Mouse (Mus musculus): ENCODE measurements around the gene Fnbp1.

Fnbp1 gene

DNA sequence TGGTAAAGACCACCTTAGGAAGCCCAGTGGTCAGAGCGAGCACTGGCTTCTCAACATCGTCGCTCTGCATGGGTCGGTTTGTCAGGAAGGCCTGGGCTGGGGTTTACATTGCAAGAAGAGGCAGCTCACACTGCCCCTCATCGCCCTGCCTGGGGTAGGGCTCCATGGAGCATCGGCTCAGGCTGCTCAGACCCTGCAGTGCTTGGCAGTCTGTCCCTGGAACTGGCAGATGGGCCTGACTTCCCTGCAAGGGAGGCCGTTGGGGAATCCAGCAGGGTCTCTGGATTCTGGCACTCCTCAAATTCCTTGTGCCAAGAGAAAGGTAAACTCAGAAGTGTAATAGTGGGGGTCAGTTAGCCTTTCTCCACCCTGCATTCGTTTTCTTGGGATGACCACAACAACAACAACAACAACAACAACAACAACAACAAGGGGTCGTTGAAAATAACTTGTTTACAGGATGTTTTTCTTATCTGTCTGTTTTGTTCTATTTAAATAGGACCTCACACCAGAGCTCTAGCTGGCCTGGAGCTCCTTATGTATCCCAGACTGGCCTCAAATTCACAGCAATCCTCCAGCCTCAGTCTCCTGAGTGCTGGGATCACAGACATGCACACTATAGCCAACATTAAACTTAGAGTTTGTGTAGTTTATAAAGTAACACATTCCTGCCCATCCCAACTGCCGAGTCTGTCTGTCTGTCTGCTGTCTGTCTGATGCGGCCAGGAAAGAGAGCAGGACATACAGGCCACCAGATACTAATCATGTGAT is 75.6 kb downstream of the Fnbp1 start:
- no peak for DNase-seq

- DNase-seq: no peak
These were observed 79.8 kb downstream of the Fnbp1 start for GRCm38 (mm10) chr2:31061868-31062628.

- DNase-seq: no peak
These were observed 80.7 kb downstream of the Fnbp1 start for GRCm38 (mm10) chr2:31060787-31061730.

GRCm38 (mm10) chr2:31060271-31060670 is 81.5 kb downstream of the Fnbp1 start:
- no peak for DNase-seq

DNA sequence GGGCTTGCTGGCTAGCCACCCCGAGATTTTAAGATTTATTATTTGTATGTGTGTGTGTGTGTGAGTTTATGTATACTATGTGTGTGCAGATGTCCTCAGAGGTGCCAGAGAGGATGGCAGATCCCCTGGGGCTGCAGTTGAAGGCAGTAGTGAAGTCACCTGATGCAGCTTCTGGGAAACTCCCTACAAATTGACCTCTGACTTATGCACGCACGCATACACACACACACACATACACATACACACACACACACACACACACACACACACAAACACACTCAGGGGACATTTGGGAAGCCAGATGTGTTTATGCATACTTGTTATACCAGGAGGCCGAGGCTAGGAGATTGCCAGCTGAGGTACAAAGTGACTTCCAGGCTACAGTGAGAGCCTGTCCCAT is 83.4 kb downstream of the Fnbp1 start:
- no peak for DNase-seq

- DNase-seq: no peak
These were observed 84.1 kb downstream of the Fnbp1 start for GRCm38 (mm10) chr2:31057549-31058177.

- DNase-seq: no peak
These were observed 85.7 kb downstream of the Fnbp1 start for GRCm38 (mm10) chr2:31056070-31056469.

DNA sequence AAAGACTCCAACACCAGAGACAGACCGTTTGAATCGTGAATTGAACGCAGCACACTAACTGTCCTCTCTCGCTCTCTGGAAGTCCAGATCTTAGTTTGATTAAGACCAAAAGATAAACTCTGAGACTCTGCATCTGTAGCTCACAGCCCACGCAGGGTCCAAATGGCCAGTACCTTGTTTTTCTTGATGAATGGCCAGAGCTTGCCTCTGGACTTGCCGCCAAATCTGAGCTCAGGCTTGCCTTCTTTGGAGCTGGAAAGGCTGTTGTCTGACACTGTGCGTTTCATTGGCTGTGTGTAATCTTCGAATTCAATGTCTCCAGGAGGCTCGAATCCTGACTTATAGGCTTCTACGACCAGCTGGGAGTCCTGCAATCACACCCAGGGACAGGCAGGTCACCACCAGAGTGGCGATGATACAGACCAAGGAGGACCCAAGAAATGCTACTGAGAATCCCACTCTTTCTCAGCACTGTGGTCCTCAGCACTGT is 87.9 kb downstream of the Fnbp1 start:
- DNase-seq: no peak

DNA sequence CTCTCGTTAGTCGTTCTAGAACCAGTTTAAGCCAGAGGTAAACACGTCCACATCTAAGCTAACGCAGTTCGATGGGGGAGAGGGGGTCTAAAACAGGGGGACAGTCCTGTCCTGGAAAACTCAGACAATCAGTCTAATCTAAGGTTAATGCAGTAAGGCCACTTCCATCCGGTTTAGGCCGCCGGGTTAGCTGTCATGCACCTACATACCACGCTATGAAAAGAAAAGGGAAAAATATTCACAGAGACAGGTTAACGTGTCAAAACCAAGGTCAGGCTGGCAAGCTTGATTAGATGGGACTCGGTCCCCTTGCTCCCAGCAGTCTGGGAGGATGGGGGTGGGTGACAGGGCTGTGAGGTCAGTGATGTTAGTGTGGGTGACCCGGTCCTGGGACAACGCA is 88.4 kb downstream of the Fnbp1 start:
- no peak for DNase-seq

DNA sequence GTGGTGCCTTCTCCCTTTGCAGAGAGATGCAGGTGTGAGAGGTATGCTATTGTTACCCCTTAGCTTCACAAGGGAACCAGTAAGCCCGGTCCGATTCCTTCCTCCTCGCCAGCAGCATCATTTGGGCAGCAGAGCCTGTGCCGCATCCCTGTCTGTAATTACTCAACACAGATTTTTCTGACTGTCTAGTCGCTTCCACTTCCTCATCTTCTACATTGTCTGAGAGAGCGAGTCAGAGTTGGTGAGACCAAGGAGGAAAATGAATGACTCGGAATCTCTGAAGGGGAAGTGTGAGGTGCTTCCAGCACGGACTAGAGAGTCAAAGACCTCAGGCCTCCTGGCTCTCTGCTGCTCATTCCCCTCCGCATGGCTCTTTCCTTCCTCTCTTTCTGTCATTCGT is 89.4 kb downstream of the Fnbp1 start:
- DNase-seq: no peak

DNA sequence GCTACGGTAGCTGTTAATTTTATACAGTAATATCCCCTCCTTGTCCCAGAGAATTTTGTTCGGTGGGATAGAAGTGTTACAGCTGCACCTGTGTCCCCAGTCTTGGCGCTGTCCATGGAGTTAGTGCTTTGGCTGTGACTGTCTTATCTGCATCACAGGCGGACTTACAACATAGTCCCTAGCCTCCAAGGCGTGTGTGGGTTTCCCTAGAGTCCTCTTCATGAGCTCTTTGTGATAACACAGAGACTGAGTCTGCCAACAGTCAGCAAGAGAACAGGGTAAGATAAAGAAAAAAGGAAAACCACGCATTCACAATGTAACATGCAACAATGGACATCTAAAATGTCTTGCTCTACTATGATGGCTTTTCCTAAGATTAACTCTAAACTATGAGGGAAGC is 93.8 kb downstream of the Fnbp1 start:
- no peak for DNase-seq

DNA sequence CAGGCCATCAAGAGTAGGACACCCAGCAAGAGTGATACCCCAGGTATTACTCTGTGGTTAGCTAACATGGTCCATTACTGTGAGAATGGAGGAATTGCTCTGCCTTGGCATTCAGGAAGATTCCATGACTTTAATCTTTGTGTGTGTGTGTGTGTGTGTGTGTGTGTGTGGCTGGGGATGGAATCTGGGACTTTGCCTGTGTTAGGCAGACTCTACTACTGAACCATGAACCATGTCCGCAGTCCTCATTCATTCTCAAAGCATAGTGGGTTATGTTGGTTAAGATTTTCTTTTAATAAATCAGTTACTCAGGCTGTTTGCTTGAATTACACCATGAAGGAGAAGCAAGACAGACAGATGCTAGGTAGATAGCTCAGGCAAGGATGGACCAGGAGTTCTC is 98.0 kb downstream of the Fnbp1 start:
- peak; percentile 32 to 47 for DNase-seq

GRCm38 (mm10) chr2:31042881-31043280 is 98.9 kb downstream of the Fnbp1 start:
- no peak for DNase-seq

DNA sequence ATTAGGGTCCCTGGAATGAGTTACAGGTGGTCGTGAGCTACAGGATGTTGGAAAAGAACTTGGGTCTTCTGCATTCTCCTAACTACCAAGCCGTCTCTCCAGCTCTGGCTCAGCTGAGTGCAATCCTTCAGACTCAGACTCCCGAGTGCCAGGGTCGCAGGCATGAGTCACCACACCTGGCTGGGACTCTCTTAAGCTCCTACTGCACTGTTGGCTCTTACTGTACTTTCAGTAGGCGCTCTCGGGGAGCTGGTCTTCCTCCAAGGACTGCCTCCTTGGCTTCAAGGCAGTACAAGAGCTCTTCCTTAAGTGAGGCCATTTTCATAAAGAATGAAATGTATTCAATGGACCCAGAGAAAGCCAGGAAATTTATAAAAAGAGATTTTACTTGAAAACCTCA is 100.4 kb downstream of the Fnbp1 start:
- no peak for DNase-seq

DNA sequence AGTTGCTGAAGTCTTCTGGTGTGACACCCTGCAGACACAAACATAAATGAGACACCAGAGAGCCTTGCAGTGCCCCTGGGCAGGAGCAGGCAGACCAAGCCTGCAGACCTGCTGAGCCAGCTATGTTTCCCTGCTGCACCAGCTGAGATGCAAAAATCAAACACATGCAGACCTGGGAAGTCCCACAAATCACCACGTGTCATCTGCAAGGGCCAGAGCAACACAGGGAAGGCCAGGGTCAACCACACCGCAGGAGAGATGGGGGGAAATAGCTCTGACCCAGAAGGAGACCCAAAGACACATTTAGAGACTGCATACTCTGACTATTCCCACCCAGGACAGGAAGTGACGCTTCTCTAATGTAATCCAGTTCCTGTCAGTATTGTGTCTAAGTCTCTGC is 101.3 kb downstream of the Fnbp1 start:
- DNase-seq: no peak

GRCm38 (mm10) chr2:31040043-31040442 is 101.8 kb downstream of the Fnbp1 start:
- no peak for DNase-seq

GRCm38 (mm10) chr2:31036811-31037210 is 105.0 kb downstream of the Fnbp1 start:
- DNase-seq: no peak

DNA sequence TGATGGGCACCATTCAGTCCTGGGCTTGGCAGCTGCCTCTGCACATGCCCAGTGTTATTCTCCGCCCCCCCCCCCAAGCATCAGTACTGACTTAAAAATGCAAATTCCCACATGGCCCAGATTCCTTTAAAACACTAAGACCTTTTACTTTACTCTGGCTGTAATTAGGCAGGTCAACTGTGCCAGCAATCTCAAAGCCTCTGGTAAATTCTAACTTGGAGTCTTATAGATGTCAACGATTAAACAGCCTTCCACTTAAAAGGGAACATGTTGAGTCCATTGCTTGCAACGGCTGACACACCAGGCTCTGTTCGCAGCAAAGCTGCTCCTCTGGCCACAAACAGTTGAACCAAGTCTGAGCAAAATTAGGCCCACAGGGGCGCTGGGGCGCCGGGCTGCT is 109.8 kb downstream of the Fnbp1 start:
- peak in 1 of 2 experiments; percentile 58 for DNase-seq

GRCm38 (mm10) chr2:31026642-31027041 is 115.2 kb downstream of the Fnbp1 start:
- no peak for DNase-seq

DNA sequence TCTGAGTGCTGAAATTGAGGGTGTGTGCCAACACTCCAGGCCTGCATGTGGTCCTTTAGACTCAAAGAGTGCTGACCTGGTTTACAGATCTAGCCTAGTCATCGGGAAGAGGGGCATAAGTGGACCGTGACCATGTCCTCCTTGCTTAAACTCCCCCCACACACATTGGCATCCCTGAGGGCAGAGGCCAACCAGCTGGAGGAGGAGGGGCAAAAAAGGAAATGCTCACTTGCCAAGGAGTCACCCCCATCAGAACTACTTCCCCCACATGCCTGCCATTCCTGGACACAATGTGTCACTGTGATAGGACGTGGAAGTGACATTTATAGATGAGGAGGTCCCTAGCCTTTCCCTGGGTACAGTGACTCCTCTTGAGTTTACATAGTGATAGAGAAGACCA is 116.3 kb downstream of the Fnbp1 start:
- peak; percentile 58 to 65 for DNase-seq

DNA sequence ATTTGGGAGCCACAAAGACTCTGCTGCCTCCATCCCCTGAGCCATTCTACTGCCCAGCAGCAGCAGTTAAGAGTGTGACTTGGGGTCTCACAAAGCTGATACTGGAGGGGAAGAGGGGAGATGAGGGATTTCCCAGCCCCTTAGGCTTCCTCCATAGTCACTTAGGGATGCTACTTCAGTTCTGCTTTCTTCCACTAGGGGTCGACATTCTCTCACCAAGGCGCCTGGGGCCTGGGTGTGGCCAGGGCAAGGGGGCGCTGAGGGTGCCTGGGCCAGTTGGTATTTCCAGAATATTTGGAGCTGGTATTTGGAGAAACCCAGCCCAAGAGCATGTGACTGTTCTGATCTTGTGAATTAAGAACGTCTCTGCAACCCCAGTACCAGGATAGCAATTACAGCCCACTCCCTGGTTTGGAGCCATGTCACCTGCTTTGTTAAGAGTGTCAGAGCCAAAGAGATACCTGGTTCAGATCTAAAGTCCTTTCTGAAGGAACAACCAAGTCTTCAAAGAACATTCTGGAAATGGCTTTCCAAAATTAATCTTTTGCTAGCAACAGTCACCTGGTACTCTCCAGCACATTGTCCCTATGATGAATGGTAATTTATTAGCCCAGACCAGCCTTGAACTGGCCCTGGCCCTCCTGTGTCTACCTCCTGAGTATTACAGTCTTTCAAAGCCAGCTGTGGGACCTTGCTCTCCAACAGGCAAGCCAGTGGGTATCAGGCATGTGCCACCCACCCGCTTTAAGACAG is 117.0 kb downstream of the Fnbp1 start:
- DNase-seq: peak; percentile 38 to 62

- DNase-seq: no peak
These were observed 117.9 kb downstream of the Fnbp1 start for GRCm38 (mm10) chr2:31023940-31024339.

All from kidney, adult 8-10 months (tissue).